Mouse (Mus musculus): Measurements from ENCODE around the gene Ankrd63.

Ankrd63 gene

GRCm38 (mm10) chr2:118725511-118725910, 21.7 kb upstream of the Ankrd63 start:
- DNase-seq, result no peak

- DNase-seq, result no peak
Observed at GRCm38 (mm10) chr2:118723693-118724486, 20.1 kb upstream of the Ankrd63 start.

GRCm38 (mm10) chr2:118716677-118717076, 12.9 kb upstream of the Ankrd63 start:
- no peak for DNase-seq

- DNase-seq, result no peak
Observed at GRCm38 (mm10) chr2:118714230-118714629, 10.5 kb upstream of the Ankrd63 start.

- DNase-seq, result no peak
Observed at GRCm38 (mm10) chr2:118713631-118714030, 9.9 kb upstream of the Ankrd63 start.

- no peak for DNase-seq
Observed at GRCm38 (mm10) chr2:118711038-118711494, 7.3 kb upstream of the Ankrd63 start.

GRCm38 (mm10) chr2:118709655-118710221, 6.0 kb upstream of the Ankrd63 start:
- DNase-seq, result no peak

- no peak for DNase-seq
Observed at GRCm38 (mm10) chr2:118708472-118708871, 4.7 kb upstream of the Ankrd63 start.

- DNase-seq, result no peak
Observed at GRCm38 (mm10) chr2:118706436-118706835, 2.7 kb upstream of the Ankrd63 start.

GRCm38 (mm10) chr2:118702883-118703761, 641 bp downstream of the Ankrd63 start:
- DNase-seq, result peak; percentile 68

- no peak for DNase-seq
Observed at GRCm38 (mm10) chr2:118701971-118702882, 1.5 kb downstream of the Ankrd63 start.

- DNase-seq, result no peak
Observed at GRCm38 (mm10) chr2:118701161-118701560, 2.6 kb downstream of the Ankrd63 start.

- DNase-seq, result peak; percentile 89
Observed at GRCm38 (mm10) chr2:118700179-118701062, 3.3 kb downstream of the Ankrd63 start.

GRCm38 (mm10) chr2:118697955-118698354, 5.8 kb downstream of the Ankrd63 start:
- no peak for DNase-seq

GRCm38 (mm10) chr2:118697311-118697877, 6.4 kb downstream of the Ankrd63 start:
- DNase-seq, result no peak

- no peak for DNase-seq
Observed at GRCm38 (mm10) chr2:118696451-118697308, 7.1 kb downstream of the Ankrd63 start.

- peak; percentile 80 for DNase-seq
Observed at GRCm38 (mm10) chr2:118695677-118696232, 8.0 kb downstream of the Ankrd63 start.

- DNase-seq, result no peak
Observed at GRCm38 (mm10) chr2:118693370-118693966, 10.3 kb downstream of the Ankrd63 start.

- no peak for DNase-seq
Observed at GRCm38 (mm10) chr2:118689875-118690274, 13.9 kb downstream of the Ankrd63 start.

All from lung, postnatal 36 days (tissue).